Comparison of ENCODE assay signal across 7 mouse cellular contexts in the genomic region with DNA sequence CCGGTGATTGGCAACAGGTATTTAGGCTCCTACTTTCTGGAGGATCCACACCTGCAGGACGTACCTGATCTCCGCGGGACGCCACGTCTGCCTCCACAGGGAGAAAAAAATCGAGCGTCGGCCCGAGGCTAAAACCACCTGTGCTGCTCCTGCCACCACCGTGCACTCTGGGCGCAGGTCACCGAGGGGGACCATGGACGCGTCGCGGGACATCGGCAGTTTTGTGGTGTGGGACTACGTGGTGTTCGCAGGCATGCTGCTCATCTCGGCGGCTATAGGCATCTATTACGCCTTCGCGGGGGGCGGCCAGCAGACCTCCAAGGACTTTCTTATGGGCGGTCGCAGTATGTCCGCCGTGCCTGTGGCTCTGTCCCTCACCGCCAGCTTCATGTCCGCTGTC. TPM values are rescaled to one million over a fixed set of nuclear protein-coding genes. Genes with fewer than 3 reads are reported as not detected.
DNase-seq lines count a peak whose midpoint lies in the region; ATAC-seq and TF ChIP-seq lines count a peak whose summit lies in the region.

No protein-coding gene starts in this region.

- no peak for ATAC-seq in liver, embryonic 11.5 days (replicated peaks; ENCODE audit: low FRiP score)
- ATAC-seq in liver, postnatal 0 days, result no peak
- ATAC-seq in intestine, embryonic 15.5 days, result peak; percentile 71
- 0 out of 2 replicates have a peak, but pooled peaks have one; percentile 57 for ATAC-seq in neural tube, embryonic 15.5 days (ENCODE audit: low FRiP score)

- peaks cover 25% of the 10 kb centered on the region for H3K27me3 ChIP-seq in liver, embryonic 11.5 days (replicated peaks; ENCODE audit: control insufficient read depth, insufficient read depth, low read length)
- peaks cover 18% of the 10 kb centered on the region for H3K27me3 ChIP-seq in liver, postnatal 0 days (ENCODE audit: insufficient read depth, low read length)
- peaks cover 15% of the 10 kb centered on the region for H3K27me3 ChIP-seq in intestine, embryonic 15.5 days (replicated peaks)
- H3K27me3 ChIP-seq in neural tube, embryonic 15.5 days (replicated peaks), result peaks cover 27% of the 10 kb centered on the region

- no peak for TF ChIP-seq EP300 in liver, postnatal 0 days (IDR thresholded peaks at IDR 0.05; ENCODE audit: low read depth)

- intact Hi-C loops in left cerebral cortex, postnatal 4 days (cut with DNase I), result no loop called here

- TF ChIP-seq CTCF in liver, postnatal 0 days (IDR thresholded peaks at IDR 0.05; ENCODE audit: low read depth), result no peak
- TF ChIP-seq CTCF in embryonic fibroblast, embryonic 13.5 days (IDR thresholded peaks at IDR 0.05; ENCODE audit: borderline replicate concordance, insufficient read depth, low read length), result no peak

- peak; percentile 31 for DNase-seq in liver, embryonic 11.5 days (ENCODE audit: low spot score)
- DNase-seq in liver, postnatal 0 days, result no peak
- no peak for DNase-seq in T-cell, adult 2 months (ENCODE audit: low spot score)
- no peak for DNase-seq in left cerebral cortex, postnatal 4 days

- no peaks in the 10 kb centered on the region for H3K36me3 ChIP-seq in liver, embryonic 11.5 days (ENCODE audit: control insufficient read depth, insufficient read depth, low read length)
- no peaks in the 10 kb centered on the region for H3K36me3 ChIP-seq in liver, postnatal 0 days (replicated peaks; ENCODE audit: insufficient read depth, low read length)
- H3K36me3 ChIP-seq in intestine, embryonic 15.5 days, result no peaks in the 10 kb centered on the region
- H3K36me3 ChIP-seq in neural tube, embryonic 15.5 days, result no peaks in the 10 kb centered on the region

- no peak overlapping the region for H3K9ac ChIP-seq in liver, embryonic 11.5 days (ENCODE audit: low read depth, low read length)
- H3K9ac ChIP-seq in liver, postnatal 0 days (replicated peaks), result no peak overlapping the region
- H3K9ac ChIP-seq in intestine, embryonic 15.5 days, result no peak overlapping the region
- peak overlapping the region; percentile 14; the same call in 1 of the 2 replicates for H3K9ac ChIP-seq in neural tube, embryonic 15.5 days (replicated peaks)

- H3K9me3 ChIP-seq in liver, embryonic 11.5 days (ENCODE audit: control insufficient read depth, low read length), result no peaks in the 10 kb centered on the region
- H3K9me3 ChIP-seq in liver, postnatal 0 days (ENCODE audit: low read length), result no peaks in the 10 kb centered on the region
- no peaks in the 10 kb centered on the region for H3K9me3 ChIP-seq in intestine, embryonic 15.5 days
- H3K9me3 ChIP-seq in neural tube, embryonic 15.5 days (replicated peaks), result no peaks in the 10 kb centered on the region

- H3K4me3 ChIP-seq in liver, embryonic 11.5 days (ENCODE audit: low read depth, low read length), result no peak overlapping the region
- H3K4me3 ChIP-seq in liver, postnatal 0 days (ENCODE audit: low read depth, low read length), result no peak overlapping the region
- H3K4me3 ChIP-seq in embryonic fibroblast, embryonic 13.5 days (ENCODE audit: insufficient read depth, low read length), result peak overlapping the region; percentile 6
- peak overlapping the region; percentile 33 for H3K4me3 ChIP-seq in intestine, embryonic 15.5 days (replicated peaks)
- H3K4me3 ChIP-seq in neural tube, embryonic 15.5 days (replicated peaks), result peak overlapping the region; percentile 44

- WGBS in liver, embryonic 11.5 days, result 6% methylated on average over 32 of the region's 32 CpGs
- WGBS in liver, postnatal 0 days (ENCODE audit: insufficient replicate concordance), result 4% methylated on average over 32 of the region's 32 CpGs
- WGBS in intestine, embryonic 15.5 days, result 2% methylated on average over 32 of the region's 32 CpGs
- under 1% methylated on average over 32 of the region's 32 CpGs for WGBS in neural tube, embryonic 15.5 days

- TF ChIP-seq POLR2A in embryonic fibroblast, embryonic 13.5 days (IDR thresholded peaks at IDR 0.05; ENCODE audit: low read depth, low read length), result no peak

- no peaks in the 10 kb centered on the region for H3K4me1 ChIP-seq in liver, embryonic 11.5 days (replicated peaks; ENCODE audit: control insufficient read depth, insufficient read depth, low read length)
- H3K4me1 ChIP-seq in liver, postnatal 0 days (ENCODE audit: insufficient read depth), result no peaks in the 10 kb centered on the region
- no peaks in the 10 kb centered on the region for H3K4me1 ChIP-seq in embryonic fibroblast, embryonic 13.5 days (ENCODE audit: control insufficient read depth, insufficient read depth, low read length)
- no peaks in the 10 kb centered on the region for H3K4me1 ChIP-seq in intestine, embryonic 15.5 days (replicated peaks)
- H3K4me1 ChIP-seq in neural tube, embryonic 15.5 days, result peaks cover 11% of the 10 kb centered on the region

- H3K4me2 ChIP-seq in liver, embryonic 11.5 days, result peak overlapping the region; percentile 47
- no peak overlapping the region for H3K4me2 ChIP-seq in liver, postnatal 0 days (ENCODE audit: low read depth, low read length)
- peak overlapping the region; percentile 67 for H3K4me2 ChIP-seq in intestine, embryonic 15.5 days (replicated peaks)
- peak overlapping the region; percentile 86 for H3K4me2 ChIP-seq in neural tube, embryonic 15.5 days

- H3K27ac ChIP-seq in liver, embryonic 11.5 days (ENCODE audit: low read depth, low read length), result no peak overlapping the region
- H3K27ac ChIP-seq in liver, postnatal 0 days (ENCODE audit: low read depth), result no peak overlapping the region
- no peak overlapping the region for H3K27ac ChIP-seq in embryonic fibroblast, embryonic 13.5 days (ENCODE audit: insufficient read depth, low read length)
- no peak overlapping the region for H3K27ac ChIP-seq in intestine, embryonic 15.5 days
- H3K27ac ChIP-seq in neural tube, embryonic 15.5 days (replicated peaks), result no peak overlapping the region

RNA-seq across cellular contexts. Expression of a gene that starts 0.3 kb away (rescaled TPM):
- polyA plus RNA-seq in liver, embryonic 11.5 days (2014; fragmentation: Nextera tagmentation; extraction: Ambion mirVana), result 0.04 and 0.08 TPM in 2 replicates
- not detected in 2 replicates for polyA plus RNA-seq in liver, postnatal 0 days (2015; fragmentation: Nextera tagmentation; extraction: Ambion mirVana)
- polyA plus RNA-seq in embryonic fibroblast, embryonic 13.5 days (2011; ENCODE audit: insufficient read length, low read depth, missing spikeins), result 0.23 and 0.40 TPM in 2 replicates
- 0.97 and 1.4 TPM in 2 replicates for polyA plus RNA-seq in intestine, embryonic 15.5 days (2015; fragmentation: Nextera tagmentation; extraction: Ambion mirVana)
- polyA plus RNA-seq in neural tube, embryonic 15.5 days (2015; fragmentation: Nextera tagmentation; extraction: Ambion mirVana), result 0.10 and 0.32 TPM in 2 replicates
- under 1 TPM in 1 of 2 experiments, not detected in 1; 0.10 TPM for total RNA-seq in left cerebral cortex, postnatal 4 days (2021)

RNA-seq across cellular contexts. Expression of a gene that starts 59.5 kb away (rescaled TPM):
- polyA plus RNA-seq in liver, embryonic 11.5 days (2014; fragmentation: Nextera tagmentation; extraction: Ambion mirVana), result 27.8 and 29.9 TPM in 2 replicates
- polyA plus RNA-seq in liver, postnatal 0 days (2015; fragmentation: Nextera tagmentation; extraction: Ambion mirVana), result 3.2 and 3.6 TPM in 2 replicates
- 40.0 and 43.3 TPM in 2 replicates for polyA plus RNA-seq in embryonic fibroblast, embryonic 13.5 days (2011; ENCODE audit: insufficient read length, low read depth, missing spikeins)
- 15.5 and 15.9 TPM in 2 replicates for polyA plus RNA-seq in intestine, embryonic 15.5 days (2015; fragmentation: Nextera tagmentation; extraction: Ambion mirVana)
- 8.2 and 11.3 TPM in 2 replicates for polyA plus RNA-seq in neural tube, embryonic 15.5 days (2015; fragmentation: Nextera tagmentation; extraction: Ambion mirVana)
- 10 to 100 TPM; 26.3 to 28.5 TPM for total RNA-seq in left cerebral cortex, postnatal 4 days (2021)

Comparison
In these comparisons a context has a peak if more than half of its experiments do, and no peak if none do; other contexts are left out.
1. ATAC-seq: peak in intestine, embryonic 15.5 days (single experiment) and neural tube, embryonic 15.5 days (single experiment); none in liver, embryonic 11.5 days (single experiment) and liver, postnatal 0 days (single experiment).
2. H3K4me3 ChIP-seq: peak in embryonic fibroblast, embryonic 13.5 days (single experiment), intestine, embryonic 15.5 days (single experiment) and neural tube, embryonic 15.5 days (single experiment); none in liver, embryonic 11.5 days (single experiment) and liver, postnatal 0 days (single experiment).